Mouse (Mus musculus): ENCODE measurements around the gene Map3k13.

Map3k13 gene

GRCm38 (mm10) chr16:21813164-21813834 lies 19.2 kb downstream of the Map3k13 start:
- DNase-seq: no peak

- no peak for DNase-seq
Measured at GRCm38 (mm10) chr16:21814861-21815668, 20.9 kb downstream of the Map3k13 start.

- no peak for DNase-seq
Measured at GRCm38 (mm10) chr16:21815669-21816010, 21.5 kb downstream of the Map3k13 start.

- DNase-seq: peak; percentile 63
Measured at GRCm38 (mm10) chr16:21818132-21818531, 24.0 kb downstream of the Map3k13 start.

GRCm38 (mm10) chr16:21818629-21819028 lies 24.5 kb downstream of the Map3k13 start:
- no peak for DNase-seq

GRCm38 (mm10) chr16:21825612-21826031 lies 31.5 kb downstream of the Map3k13 start:
- no peak for DNase-seq

GRCm38 (mm10) chr16:21827153-21827552 lies 33.0 kb downstream of the Map3k13 start:
- DNase-seq: no peak

- no peak for DNase-seq
Measured at GRCm38 (mm10) chr16:21827581-21827980, 33.4 kb downstream of the Map3k13 start.

GRCm38 (mm10) chr16:21829711-21830110 lies 35.6 kb downstream of the Map3k13 start:
- no peak for DNase-seq

- DNase-seq: no peak
Measured at GRCm38 (mm10) chr16:21830784-21831183, 36.6 kb downstream of the Map3k13 start.

GRCm38 (mm10) chr16:21831764-21832163 lies 37.6 kb downstream of the Map3k13 start:
- no peak for DNase-seq

- DNase-seq: peak; percentile 43
Measured at GRCm38 (mm10) chr16:21833469-21833868, 39.3 kb downstream of the Map3k13 start.

- no peak for DNase-seq
Measured at GRCm38 (mm10) chr16:21833970-21834369, 39.8 kb downstream of the Map3k13 start.

- peak; percentile 53 for DNase-seq
Measured at GRCm38 (mm10) chr16:21834866-21835583, 40.9 kb downstream of the Map3k13 start.

GRCm38 (mm10) chr16:21835584-21835931 lies 41.4 kb downstream of the Map3k13 start:
- DNase-seq: no peak

GRCm38 (mm10) chr16:21836311-21837072 lies 42.3 kb downstream of the Map3k13 start:
- peak; percentile 55 for DNase-seq

GRCm38 (mm10) chr16:21837694-21838093 lies 43.5 kb downstream of the Map3k13 start:
- DNase-seq: no peak

GRCm38 (mm10) chr16:21845800-21846671 lies 51.9 kb downstream of the Map3k13 start:
- DNase-seq: peak; percentile 51

- no peak for DNase-seq
Measured at GRCm38 (mm10) chr16:21848444-21848843, 54.3 kb downstream of the Map3k13 start.

- no peak for DNase-seq
Measured at GRCm38 (mm10) chr16:21848847-21849246, 54.7 kb downstream of the Map3k13 start.

- DNase-seq: no peak
Measured at GRCm38 (mm10) chr16:21852374-21852773, 58.2 kb downstream of the Map3k13 start.

- DNase-seq: no peak
Measured at GRCm38 (mm10) chr16:21853446-21853941, 59.3 kb downstream of the Map3k13 start.

All from thymus, postnatal 4 days (tissue).